Mouse (Mus musculus) brown adipose tissue, adult 24 weeks (tissue): ENCODE measurements around the gene Get4. TPM values are rescaled to one million over a fixed set of nuclear protein-coding genes. Genes with fewer than 3 reads are reported as not detected.

Experiments used
- H3K27ac ChIP-seq: fragments of 200-500 bp; replicated peaks from 2 replicates; pipeline ENCODE4 v1.5.1; 2012; ENCODE audit warnings: low read depth, mild to moderate bottlenecking, low read length
- H3K4me1 ChIP-seq: fragments of 200-500 bp; 2 replicates; pipeline ENCODE4 v1.6.1; 2012; ENCODE audit warnings: low read length, mixed read lengths; ENCODE audit not compliant: control insufficient read depth, insufficient read depth, insufficient read length
- H3K4me3 ChIP-seq: fragments of 200-500 bp; 2 replicates; pipeline ENCODE4 v1.5.1; 2012; ENCODE audit warnings: low read depth, mild to moderate bottlenecking, low read length, moderate library complexity; ENCODE audit not compliant: insufficient read depth
- polyA plus RNA-seq: library from polyadenylated mRNA; stranded (reverse); fragments of >200 nt; gene quantifications from 2 replicates; pipeline ENCODE4 v1.2.4, GENCODE M21; 2012; ENCODE audit not compliant: missing spikeins, insufficient read depth, insufficient read length

Get4 gene
- polyA plus RNA-seq, 1 experiment, result 36.7 TPM

GRCm38 (mm10) chr5:139283460-139284180, 31.5 kb downstream of the Get4 start:
- peaks cover 12% of the 10 kb centered on the region for H3K4me1 ChIP-seq
- no peak overlapping the region for H3K27ac ChIP-seq
- no peak overlapping the region for H3K4me3 ChIP-seq

GRCm38 (mm10) chr5:139285383-139286067, 33.4 kb downstream of the Get4 start:
- H3K27ac ChIP-seq, result no peak overlapping the region
- peaks cover 12% of the 10 kb centered on the region for H3K4me1 ChIP-seq
- H3K4me3 ChIP-seq, result no peak overlapping the region

GRCm38 (mm10) chr5:139286142-139286941, 34.2 kb downstream of the Get4 start:
- Histone ChIP-seq H3K4me3 (no peak overlapping the region), H3K27ac (peak overlapping the region; percentile 41), H3K4me1 (peaks cover 12% of the 10 kb centered on the region)

- Histone ChIP-seq H3K4me1 (peaks cover 12% of the 10 kb centered on the region), H3K27ac (peak overlapping the region; percentile 41), H3K4me3 (no peak overlapping the region)
Observed at GRCm38 (mm10) chr5:139287099-139287498, 35.0 kb downstream of the Get4 start.

GRCm38 (mm10) chr5:139287787-139288186, 35.7 kb downstream of the Get4 start:
- no peak overlapping the region for H3K4me3 ChIP-seq
- peak overlapping the region; percentile 14; the same call in 1 of the 2 replicates for H3K27ac ChIP-seq
- peaks cover 12% of the 10 kb centered on the region for H3K4me1 ChIP-seq

GRCm38 (mm10) chr5:139288591-139288990, 36.5 kb downstream of the Get4 start:
- Histone ChIP-seq H3K27ac (no peak overlapping the region), H3K4me3 (no peak overlapping the region), H3K4me1 (peaks cover 12% of the 10 kb centered on the region)

- Histone ChIP-seq H3K4me3 (no peak overlapping the region), H3K27ac (no peak overlapping the region), H3K4me1 (peaks cover 8% of the 10 kb centered on the region)
Observed at GRCm38 (mm10) chr5:139290467-139291259, 38.5 kb downstream of the Get4 start.

GRCm38 (mm10) chr5:139291811-139292560, 39.9 kb downstream of the Get4 start:
- H3K27ac ChIP-seq, result no peak overlapping the region
- no peak overlapping the region for H3K4me3 ChIP-seq
- H3K4me1 ChIP-seq, result no peaks in the 10 kb centered on the region

GRCm38 (mm10) chr5:139294089-139294488, 42.0 kb downstream of the Get4 start:
- no peak overlapping the region for H3K27ac ChIP-seq
- no peaks in the 10 kb centered on the region for H3K4me1 ChIP-seq
- H3K4me3 ChIP-seq, result no peak overlapping the region

GRCm38 (mm10) chr5:139297092-139297491, 45.0 kb downstream of the Get4 start:
- H3K4me3 ChIP-seq, result no peak overlapping the region

GRCm38 (mm10) chr5:139297745-139298144, 45.6 kb downstream of the Get4 start:
- no peak overlapping the region for H3K4me3 ChIP-seq
- H3K27ac ChIP-seq, result no peak overlapping the region
- H3K4me1 ChIP-seq, result no peaks in the 10 kb centered on the region

More at GRCm38 (mm10) chr5:139297092-139297491, 45.0 kb downstream of the Get4 start:
- H3K27ac ChIP-seq, result no peak overlapping the region
- H3K4me1 ChIP-seq, result no peaks in the 10 kb centered on the region

GRCm38 (mm10) chr5:139302101-139302500, 50.0 kb downstream of the Get4 start:
- Histone ChIP-seq H3K4me1 (no peaks in the 10 kb centered on the region), H3K27ac (no peak overlapping the region), H3K4me3 (no peak overlapping the region)

- H3K4me3 ChIP-seq, result no peak overlapping the region
- H3K4me1 ChIP-seq, result no peaks in the 10 kb centered on the region
- no peak overlapping the region for H3K27ac ChIP-seq
Observed at GRCm38 (mm10) chr5:139303646-139304061, 51.5 kb downstream of the Get4 start.

- no peak overlapping the region for H3K27ac ChIP-seq
- H3K4me1 ChIP-seq, result no peaks in the 10 kb centered on the region
- H3K4me3 ChIP-seq, result no peak overlapping the region
Observed at GRCm38 (mm10) chr5:139309946-139310345, 57.8 kb downstream of the Get4 start.
